Mouse (Mus musculus): ENCODE measurements around the gene Large1.

- no peak for TF ChIP-seq HCFC1 (IDR thresholded peaks at IDR 0.05; ENCODE audit: borderline replicate concordance, insufficient read depth, low read length)
- no peak for TF ChIP-seq ZNF384 (IDR thresholded peaks at IDR 0.05; ENCODE audit: low read depth, low read length)
- no peak for TF ChIP-seq CHD2 (IDR thresholded peaks at IDR 0.05; ENCODE audit: low read depth, low read length)
Measured at GRCm38 (mm10) chr8:73302947-73303346, 50.4 kb downstream of the Large1 start.
